Mouse (Mus musculus): ENCODE measurements around the gene 4933407L21Rik.
"Not testable (repeated sequence)": the region's sequence is repeated elsewhere in the genome, so short reads cannot be mapped to it uniquely, and the experiment has no call there.

Gene 4933407L21Rik

GRCm38 (mm10) chr1:85960873-85961272, 32.6 kb downstream of the 4933407L21Rik start, which contains the start of gene Gpr55:
Gene Gpr55, minus strand, starts transcription at chr1:85961007.
- peak; percentile 13 for DNase-seq

GRCm38 (mm10) chr1:85962081-85962480, 33.8 kb downstream of the 4933407L21Rik start:
- no peak for DNase-seq

DNA sequence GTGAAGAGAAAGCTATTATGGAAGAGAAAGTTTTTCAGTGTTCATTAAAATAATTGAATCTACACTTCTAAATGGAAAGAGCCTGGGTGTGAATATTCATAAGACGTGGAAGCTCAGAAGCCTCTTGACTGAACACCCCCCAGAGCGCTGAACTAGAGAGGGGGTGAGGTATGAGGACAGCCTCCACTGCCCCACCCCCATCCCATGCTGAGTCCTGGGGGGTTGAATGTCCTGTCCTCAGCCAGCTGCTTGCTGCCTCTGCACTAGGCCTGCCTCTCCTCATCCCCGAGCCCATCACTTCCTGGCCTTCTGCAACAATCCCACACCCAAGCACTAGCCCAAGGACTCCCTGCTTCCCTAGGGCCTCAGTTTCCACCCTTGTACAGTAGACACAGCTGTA, 37.6 kb downstream of the 4933407L21Rik start:
- no peak for DNase-seq

- no peak for DNase-seq
Measured at GRCm38 (mm10) chr1:85969081-85969480, 40.8 kb downstream of the 4933407L21Rik start.

DNA sequence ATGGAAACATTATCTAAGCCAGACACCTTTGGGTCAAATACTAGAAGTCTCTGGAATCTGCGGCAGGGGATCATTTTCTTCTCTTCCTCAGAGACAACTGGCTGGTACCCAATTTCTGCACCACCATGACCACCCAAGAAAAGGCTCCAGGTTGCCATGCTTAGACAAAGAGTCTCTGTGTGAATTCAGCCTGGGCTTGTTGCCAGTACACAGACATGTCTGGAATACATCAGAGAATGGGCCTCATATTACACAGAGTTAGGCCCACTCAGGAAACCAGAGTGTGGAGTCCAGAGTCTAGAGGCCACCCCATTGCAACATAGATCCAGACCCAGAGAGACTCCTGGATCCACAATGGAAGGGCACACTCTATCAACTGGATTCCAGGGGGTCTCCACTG, 41.2 kb downstream of the 4933407L21Rik start:
- DNase-seq: no peak

GRCm38 (mm10) chr1:85971070-85971469, 42.8 kb downstream of the 4933407L21Rik start:
- DNase-seq: no peak

- DNase-seq: no peak
Measured at GRCm38 (mm10) chr1:85972341-85972740, 44.1 kb downstream of the 4933407L21Rik start.

GRCm38 (mm10) chr1:85973468-85973877, 45.2 kb downstream of the 4933407L21Rik start:
- DNase-seq: no peak

- DNase-seq: no peak
Measured at GRCm38 (mm10) chr1:85977709-85978108, 49.4 kb downstream of the 4933407L21Rik start.

DNA sequence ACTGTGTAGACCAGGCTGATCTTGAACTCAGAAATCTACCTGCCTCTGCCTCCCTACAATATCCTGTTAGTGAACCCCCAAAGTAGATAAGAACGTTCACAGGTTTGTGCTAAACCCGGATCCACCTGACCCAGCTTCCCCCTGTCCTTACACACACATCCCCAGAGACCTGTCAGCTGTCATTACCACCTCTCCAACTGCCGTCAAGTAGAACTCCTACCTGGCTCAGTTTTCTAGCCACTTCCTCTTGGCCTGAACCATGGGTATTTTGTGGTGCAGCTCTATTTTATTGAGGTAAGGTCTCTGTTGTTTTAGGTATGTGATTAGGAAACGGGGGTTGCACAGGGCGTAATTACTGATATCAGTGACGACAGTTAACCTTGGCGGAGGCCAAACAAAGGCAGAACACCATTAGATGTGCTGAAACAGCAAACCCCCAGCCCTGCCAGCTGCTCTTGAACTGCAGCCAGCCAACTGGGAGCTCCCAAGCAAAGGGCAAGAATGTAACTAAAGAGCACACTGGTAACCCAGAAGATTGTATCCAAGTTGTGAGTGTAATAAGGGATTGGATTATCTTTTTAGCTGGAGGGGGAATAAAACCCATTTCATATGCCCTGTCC, 53.6 kb downstream of the 4933407L21Rik start:
- DNase-seq: peak; percentile 12

DNA sequence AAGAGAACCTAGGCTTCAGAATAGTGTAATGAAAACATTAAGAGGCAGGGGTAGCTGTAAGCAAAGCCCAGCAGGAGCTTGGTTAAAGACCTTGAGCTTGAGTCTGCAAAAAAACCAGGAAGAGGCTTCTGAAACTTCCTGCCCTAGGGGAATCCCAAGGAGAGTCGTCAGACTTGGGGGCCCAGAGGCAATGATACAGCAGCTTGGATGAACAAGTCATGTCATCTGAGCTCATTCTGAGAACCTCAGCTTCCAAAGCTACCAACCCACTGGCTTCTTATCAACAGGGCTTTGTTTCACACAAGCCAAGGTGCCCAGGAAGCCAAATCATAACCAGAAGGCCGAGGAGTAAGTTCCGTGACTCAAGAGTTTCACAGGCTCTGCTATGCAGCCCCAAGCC, 57.5 kb downstream of the 4933407L21Rik start:
- no peak for DNase-seq

GRCm38 (mm10) chr1:85988351-85988750, 60.1 kb downstream of the 4933407L21Rik start:
- no peak for DNase-seq

DNA sequence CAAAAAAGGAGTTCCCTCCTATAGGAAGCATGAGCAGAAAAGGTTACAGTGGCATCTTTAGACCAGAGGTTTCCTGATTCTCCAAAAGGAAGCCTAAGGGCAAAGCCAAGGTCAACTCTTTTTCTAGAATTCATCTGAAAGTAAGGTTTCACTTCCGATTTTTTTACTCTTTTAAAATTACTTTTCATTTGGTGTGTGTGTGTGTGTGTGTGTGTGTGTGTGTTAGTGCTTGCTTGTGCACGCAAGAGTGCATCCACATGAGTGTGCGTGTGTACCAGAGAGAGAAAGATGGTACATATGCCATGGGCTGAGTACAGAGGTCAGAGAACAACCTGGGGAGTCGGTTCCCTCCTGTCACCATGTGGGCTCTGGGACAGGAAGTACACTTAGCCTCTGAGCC, 60.6 kb downstream of the 4933407L21Rik start:
- not testable (repeated sequence) for DNase-seq

Data from lung, postnatal 10 days (tissue).